Mouse (Mus musculus) myocyte (in vitro differentiated cells): Measurements from ENCODE around the gene Slc40a1.

Experiments used
- POLR2A ChIP-seq: IDR thresholded peaks from one replicate; pipeline ENCODE4 v1.6.1; 2011; ENCODE audit warnings: low read depth, mild to moderate bottlenecking, control low read depth, moderate library complexity; ENCODE audit not compliant: insufficient read length
- POLR2AphosphoS2 ChIP-seq: IDR thresholded peaks from one replicate; pipeline ENCODE4 v1.6.1; 2011; ENCODE audit warnings: low read depth, control low read depth; ENCODE audit not compliant: insufficient read length
- USF1 ChIP-seq: IDR thresholded peaks from one replicate; pipeline ENCODE4 v1.6.1; 2011; ENCODE audit warnings: low read depth, mild to moderate bottlenecking, control low read depth, moderate library complexity

DNA sequence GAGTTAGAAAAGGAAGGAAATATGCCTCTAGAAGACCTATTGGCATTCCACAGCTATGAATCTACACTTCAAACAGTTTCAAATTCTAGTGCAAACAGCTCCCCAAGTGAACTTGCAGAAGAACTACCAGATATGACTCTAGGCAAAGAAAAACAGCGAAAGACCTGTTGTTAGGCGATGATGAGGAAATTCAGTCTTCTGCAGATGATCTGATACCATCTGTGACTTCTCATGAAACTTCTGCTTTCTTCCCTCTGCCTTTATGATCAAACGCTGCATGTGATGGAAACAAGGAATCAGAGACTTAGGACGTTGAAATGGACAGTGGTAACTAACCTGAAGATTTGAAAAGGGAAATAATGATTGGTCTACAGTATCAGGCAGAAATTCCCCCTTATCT, 45.0 kb upstream of the Slc40a1 start:
- no peak for TF ChIP-seq USF1
- no peak for TF ChIP-seq POLR2A
- TF ChIP-seq POLR2AphosphoS2: no peak
